Mouse (Mus musculus): Measurements from ENCODE around the gene Crybb3. TPM values are rescaled to one million over a fixed set of nuclear protein-coding genes. Genes with fewer than 3 reads are reported as not detected.

The Crybb3 gene
- polyA plus RNA-seq, 1 experiment from 2014 or later, result 1.1 TPM

GRCm38 (mm10) chr5:113097551-113097950 is 16.2 kb upstream of the Crybb3 start:
- H3K27me3 ChIP-seq (ENCODE audit: control insufficient read depth, insufficient read depth, low read length), result no peaks in the 10 kb centered on the region
- peaks cover 37% of the 10 kb centered on the region for H3K36me3 ChIP-seq (ENCODE audit: control insufficient read depth, insufficient read depth)
- 89% methylated on average over 17 of the region's 17 CpGs for WGBS

GRCm38 (mm10) chr5:113095456-113095855 is 14.1 kb upstream of the Crybb3 start:
- ATAC-seq (replicated peaks; ENCODE audit: extremely low read depth, insufficient read depth, low FRiP score), result no peak
- Histone ChIP-seq H3K36me3 (ENCODE audit: control insufficient read depth, insufficient read depth) (peaks cover 52% of the 10 kb centered on the region), H3K4me2 (ENCODE audit: low read depth, low read length) (no peak overlapping the region), H3K27ac (ENCODE audit: low read length) (no peak overlapping the region), H3K4me1 (ENCODE audit: control insufficient read depth, insufficient read depth, low read length) (no peaks in the 10 kb centered on the region), H3K9me3 (replicated peaks; ENCODE audit: control insufficient read depth, low read length) (no peaks in the 10 kb centered on the region), H3K4me3 (ENCODE audit: low read length) (no peak overlapping the region), H3K27me3 (ENCODE audit: control insufficient read depth, insufficient read depth, low read length) (no peaks in the 10 kb centered on the region), H3K9ac (ENCODE audit: low read length) (no peak overlapping the region)
- 88% methylated on average over 18 of the region's 18 CpGs for WGBS

More at GRCm38 (mm10) chr5:113097551-113097950, 16.2 kb upstream of the Crybb3 start:
- Histone ChIP-seq H3K4me3 (ENCODE audit: low read length) (no peak overlapping the region), H3K9me3 (replicated peaks; ENCODE audit: control insufficient read depth, low read length) (no peaks in the 10 kb centered on the region), H3K27ac (ENCODE audit: low read length) (no peak overlapping the region), H3K9ac (ENCODE audit: low read length) (no peak overlapping the region), H3K4me2 (ENCODE audit: low read depth, low read length) (no peak overlapping the region), H3K4me1 (ENCODE audit: control insufficient read depth, insufficient read depth, low read length) (peaks cover 8% of the 10 kb centered on the region)
- ATAC-seq (replicated peaks; ENCODE audit: extremely low read depth, insufficient read depth, low FRiP score), result no peak

GRCm38 (mm10) chr5:113092406-113092805 is 11.0 kb upstream of the Crybb3 start:
- Histone ChIP-seq H3K27me3 (ENCODE audit: control insufficient read depth, insufficient read depth, low read length) (no peaks in the 10 kb centered on the region), H3K36me3 (ENCODE audit: control insufficient read depth, insufficient read depth) (peaks cover 59% of the 10 kb centered on the region), H3K9ac (ENCODE audit: low read length) (no peak overlapping the region), H3K4me2 (ENCODE audit: low read depth, low read length) (no peak overlapping the region), H3K4me3 (ENCODE audit: low read length) (no peak overlapping the region), H3K4me1 (ENCODE audit: control insufficient read depth, insufficient read depth, low read length) (no peaks in the 10 kb centered on the region), H3K27ac (ENCODE audit: low read length) (no peak overlapping the region), H3K9me3 (replicated peaks; ENCODE audit: control insufficient read depth, low read length) (no peaks in the 10 kb centered on the region)
- no peak for ATAC-seq (replicated peaks; ENCODE audit: extremely low read depth, insufficient read depth, low FRiP score)
- WGBS, result 59% methylated on average over 7 of the region's 7 CpGs

- Histone ChIP-seq H3K9me3 (replicated peaks; ENCODE audit: control insufficient read depth, low read length) (no peaks in the 10 kb centered on the region), H3K4me1 (ENCODE audit: control insufficient read depth, insufficient read depth, low read length) (no peaks in the 10 kb centered on the region), H3K36me3 (ENCODE audit: control insufficient read depth, insufficient read depth) (peaks cover 50% of the 10 kb centered on the region), H3K9ac (ENCODE audit: low read length) (no peak overlapping the region), H3K27ac (ENCODE audit: low read length) (no peak overlapping the region), H3K4me3 (ENCODE audit: low read length) (no peak overlapping the region), H3K4me2 (ENCODE audit: low read depth, low read length) (no peak overlapping the region), H3K27me3 (ENCODE audit: control insufficient read depth, insufficient read depth, low read length) (no peaks in the 10 kb centered on the region)
- WGBS, result 54% methylated on average over 5 of the region's 5 CpGs
- peak; percentile 34; the same call in 1 of the 2 replicates for ATAC-seq (replicated peaks; ENCODE audit: extremely low read depth, insufficient read depth, low FRiP score)
Measured at GRCm38 (mm10) chr5:113091162-113091561, 9.8 kb upstream of the Crybb3 start.

- H3K9me3 ChIP-seq (replicated peaks; ENCODE audit: control insufficient read depth, low read length), result no peaks in the 10 kb centered on the region
- H3K9ac ChIP-seq (ENCODE audit: low read length), result no peak overlapping the region
- no peak overlapping the region for H3K4me3 ChIP-seq (ENCODE audit: low read length)
- no peaks in the 10 kb centered on the region for H3K4me1 ChIP-seq (ENCODE audit: control insufficient read depth, insufficient read depth, low read length)
- WGBS, result 88% methylated on average over 11 of the region's 11 CpGs
- no peak for ATAC-seq (replicated peaks; ENCODE audit: extremely low read depth, insufficient read depth, low FRiP score)
- peaks cover 50% of the 10 kb centered on the region for H3K36me3 ChIP-seq (ENCODE audit: control insufficient read depth, insufficient read depth)
- no peak overlapping the region for H3K27ac ChIP-seq (ENCODE audit: low read length)
- H3K4me2 ChIP-seq (ENCODE audit: low read depth, low read length), result no peak overlapping the region
- no peaks in the 10 kb centered on the region for H3K27me3 ChIP-seq (ENCODE audit: control insufficient read depth, insufficient read depth, low read length)
Measured at GRCm38 (mm10) chr5:113090750-113091149, 9.4 kb upstream of the Crybb3 start.

- H3K4me3 ChIP-seq (ENCODE audit: low read length), result no peak overlapping the region
- H3K9ac ChIP-seq (ENCODE audit: low read length), result no peak overlapping the region
- H3K9me3 ChIP-seq (replicated peaks; ENCODE audit: control insufficient read depth, low read length), result no peaks in the 10 kb centered on the region
- no peak overlapping the region for H3K27ac ChIP-seq (ENCODE audit: low read length)
- H3K4me2 ChIP-seq (ENCODE audit: low read depth, low read length), result no peak overlapping the region
- H3K27me3 ChIP-seq (ENCODE audit: control insufficient read depth, insufficient read depth, low read length), result no peaks in the 10 kb centered on the region
- WGBS, result 89% methylated on average over 24 of the region's 24 CpGs
- ATAC-seq (replicated peaks; ENCODE audit: extremely low read depth, insufficient read depth, low FRiP score), result no peak
- H3K4me1 ChIP-seq (ENCODE audit: control insufficient read depth, insufficient read depth, low read length), result no peaks in the 10 kb centered on the region
- peaks cover 47% of the 10 kb centered on the region for H3K36me3 ChIP-seq (ENCODE audit: control insufficient read depth, insufficient read depth)
Measured at GRCm38 (mm10) chr5:113090077-113090690, 8.8 kb upstream of the Crybb3 start.

- no peak for ATAC-seq (replicated peaks; ENCODE audit: extremely low read depth, insufficient read depth, low FRiP score)
- H3K4me1 ChIP-seq (ENCODE audit: control insufficient read depth, insufficient read depth, low read length), result peaks cover 7% of the 10 kb centered on the region
- no peak overlapping the region for H3K4me2 ChIP-seq (ENCODE audit: low read depth, low read length)
- no peak overlapping the region for H3K4me3 ChIP-seq (ENCODE audit: low read length)
- peaks cover 27% of the 10 kb centered on the region for H3K36me3 ChIP-seq (ENCODE audit: control insufficient read depth, insufficient read depth)
- H3K27ac ChIP-seq (ENCODE audit: low read length), result no peak overlapping the region
- H3K27me3 ChIP-seq (ENCODE audit: control insufficient read depth, insufficient read depth, low read length), result no peaks in the 10 kb centered on the region
- H3K9ac ChIP-seq (ENCODE audit: low read length), result no peak overlapping the region
- H3K9me3 ChIP-seq (replicated peaks; ENCODE audit: control insufficient read depth, low read length), result 0 out of 2 replicates have a peak, but pooled peaks cover 4% of the 10 kb centered on the region
- WGBS, result 49% methylated on average over 2 of the region's 2 CpGs
Measured at GRCm38 (mm10) chr5:113087465-113087864, 6.1 kb upstream of the Crybb3 start.

GRCm38 (mm10) chr5:113086990-113087389 is 5.6 kb upstream of the Crybb3 start:
- Histone ChIP-seq H3K4me2 (ENCODE audit: low read depth, low read length) (no peak overlapping the region), H3K27me3 (ENCODE audit: control insufficient read depth, insufficient read depth, low read length) (no peaks in the 10 kb centered on the region), H3K9ac (ENCODE audit: low read length) (no peak overlapping the region), H3K36me3 (ENCODE audit: control insufficient read depth, insufficient read depth) (peaks cover 23% of the 10 kb centered on the region), H3K9me3 (replicated peaks; ENCODE audit: control insufficient read depth, low read length) (0 out of 2 replicates have a peak, but pooled peaks cover 4% of the 10 kb centered on the region), H3K4me1 (ENCODE audit: control insufficient read depth, insufficient read depth, low read length) (peaks cover 11% of the 10 kb centered on the region), H3K27ac (ENCODE audit: low read length) (no peak overlapping the region), H3K4me3 (ENCODE audit: low read length) (no peak overlapping the region)
- WGBS, result 51% methylated on average over 4 of the region's 4 CpGs
- no peak for ATAC-seq (replicated peaks; ENCODE audit: extremely low read depth, insufficient read depth, low FRiP score)

GRCm38 (mm10) chr5:113086439-113086838 is 5.1 kb upstream of the Crybb3 start:
- Histone ChIP-seq H3K4me2 (ENCODE audit: low read depth, low read length) (no peak overlapping the region), H3K9me3 (replicated peaks; ENCODE audit: control insufficient read depth, low read length) (0 out of 2 replicates have a peak, but pooled peaks cover 4% of the 10 kb centered on the region), H3K4me3 (ENCODE audit: low read length) (no peak overlapping the region), H3K27ac (ENCODE audit: low read length) (no peak overlapping the region), H3K27me3 (ENCODE audit: control insufficient read depth, insufficient read depth, low read length) (no peaks in the 10 kb centered on the region), H3K9ac (ENCODE audit: low read length) (no peak overlapping the region), H3K36me3 (ENCODE audit: control insufficient read depth, insufficient read depth) (peaks cover 18% of the 10 kb centered on the region), H3K4me1 (ENCODE audit: control insufficient read depth, insufficient read depth, low read length) (peaks cover 12% of the 10 kb centered on the region)
- WGBS, result 83% methylated on average over 12 of the region's 12 CpGs
- no peak for ATAC-seq (replicated peaks; ENCODE audit: extremely low read depth, insufficient read depth, low FRiP score)

Data from heart, embryonic 16.5 days (tissue).